Mouse (Mus musculus): ENCODE measurements around the gene Uqcrc1. TPM values are rescaled to one million over a fixed set of nuclear protein-coding genes. Genes with fewer than 3 reads are reported as not detected.
A peak's percentile ranks its signal among the peaks of the same experiment; 100 is the strongest.

The Uqcrc1 gene
- 463 and 485 TPM in 2 replicates for polyA plus RNA-seq (2014; fragmentation: Nextera tagmentation; extraction: Ambion mirVana)

GRCm38 (mm10) chr9:108936418-108937364 lies at the start of gene Uqcrc1:
Gene Uqcrc1 (plus strand): TSS chr9:108936633.
- Histone ChIP-seq H3K4me1 (ENCODE audit: control insufficient read depth, insufficient read depth, low read length) (no peaks in the 10 kb centered on the region), H3K36me3 (ENCODE audit: control insufficient read depth, insufficient read depth, low read length) (peaks cover 16% of the 10 kb centered on the region), H3K9me3 (ENCODE audit: control insufficient read depth, low read length) (no peaks in the 10 kb centered on the region), H3K4me2 (ENCODE audit: low read depth, severe bottlenecking) (peak within 1 kb of the TSS; percentile 77), H3K4me3 (ENCODE audit: low read depth, low read length) (peak within 1 kb of the TSS; percentile 98), H3K9ac (ENCODE audit: low read length) (peak within 1 kb of the TSS; percentile 89), H3K27me3 (ENCODE audit: control insufficient read depth, insufficient read depth, low read length) (no peaks in the 10 kb centered on the region), H3K27ac (replicated peaks; ENCODE audit: low read depth, low read length) (no peak within 1 kb of the TSS)
- under 1% methylated on average over 57 of the region's 58 CpGs for WGBS
- ATAC-seq (ENCODE audit: insufficient number of reproducible peaks, low FRiP score, low TSS enrichment, low read depth) (peak; percentile 85), DNase-seq (ENCODE audit: low spot score) (peak; percentile 98)

GRCm38 (mm10) chr9:108912308-108912707 lies 24.1 kb upstream of the Uqcrc1 start:
- Histone ChIP-seq H3K27me3 (ENCODE audit: control insufficient read depth, insufficient read depth, low read length) (no peaks in the 10 kb centered on the region), H3K36me3 (ENCODE audit: control insufficient read depth, insufficient read depth, low read length) (no peaks in the 10 kb centered on the region), H3K4me3 (ENCODE audit: low read depth, low read length) (no peak overlapping the region), H3K4me2 (ENCODE audit: low read depth, severe bottlenecking) (no peak overlapping the region), H3K9ac (ENCODE audit: low read length) (no peak overlapping the region), H3K27ac (replicated peaks; ENCODE audit: low read depth, low read length) (no peak overlapping the region), H3K4me1 (ENCODE audit: control insufficient read depth, insufficient read depth, low read length) (no peaks in the 10 kb centered on the region), H3K9me3 (ENCODE audit: control insufficient read depth, low read length) (no peaks in the 10 kb centered on the region)
- WGBS: 71% methylated on average over 6 of the region's 6 CpGs
- DNase-seq (ENCODE audit: low spot score): no peak
- no peak for ATAC-seq (ENCODE audit: insufficient number of reproducible peaks, low FRiP score, low TSS enrichment, low read depth)

- H3K9ac ChIP-seq (ENCODE audit: low read length): no peak overlapping the region
- no peak overlapping the region for H3K4me2 ChIP-seq (ENCODE audit: low read depth, severe bottlenecking)
- WGBS: 92% methylated on average over 7 of the region's 7 CpGs
- H3K4me3 ChIP-seq (ENCODE audit: low read depth, low read length): no peak overlapping the region
- no peak for DNase-seq (ENCODE audit: low spot score)
- no peaks in the 10 kb centered on the region for H3K27me3 ChIP-seq (ENCODE audit: control insufficient read depth, insufficient read depth, low read length)
- H3K9me3 ChIP-seq (ENCODE audit: control insufficient read depth, low read length): no peaks in the 10 kb centered on the region
- no peaks in the 10 kb centered on the region for H3K36me3 ChIP-seq (ENCODE audit: control insufficient read depth, insufficient read depth, low read length)
- H3K27ac ChIP-seq (replicated peaks; ENCODE audit: low read depth, low read length): no peak overlapping the region
- no peaks in the 10 kb centered on the region for H3K4me1 ChIP-seq (ENCODE audit: control insufficient read depth, insufficient read depth, low read length)
- ATAC-seq (ENCODE audit: insufficient number of reproducible peaks, low FRiP score, low TSS enrichment, low read depth): no peak
Observed at GRCm38 (mm10) chr9:108913161-108913560, 23.3 kb upstream of the Uqcrc1 start.

GRCm38 (mm10) chr9:108913621-108914020 lies 22.8 kb upstream of the Uqcrc1 start:
- no peaks in the 10 kb centered on the region for H3K9me3 ChIP-seq (ENCODE audit: control insufficient read depth, low read length)
- H3K36me3 ChIP-seq (ENCODE audit: control insufficient read depth, insufficient read depth, low read length): no peaks in the 10 kb centered on the region
- no peaks in the 10 kb centered on the region for H3K4me1 ChIP-seq (ENCODE audit: control insufficient read depth, insufficient read depth, low read length)
- H3K4me3 ChIP-seq (ENCODE audit: low read depth, low read length): no peak overlapping the region
- no peak overlapping the region for H3K4me2 ChIP-seq (ENCODE audit: low read depth, severe bottlenecking)
- no peaks in the 10 kb centered on the region for H3K27me3 ChIP-seq (ENCODE audit: control insufficient read depth, insufficient read depth, low read length)
- H3K27ac ChIP-seq (replicated peaks; ENCODE audit: low read depth, low read length): no peak overlapping the region
- WGBS: 82% methylated on average over 10 of the region's 10 CpGs
- no peak overlapping the region for H3K9ac ChIP-seq (ENCODE audit: low read length)
- no peak for DNase-seq (ENCODE audit: low spot score)
- no peak for ATAC-seq (ENCODE audit: insufficient number of reproducible peaks, low FRiP score, low TSS enrichment, low read depth)

GRCm38 (mm10) chr9:108914491-108914890 lies 21.9 kb upstream of the Uqcrc1 start, which contains the start of gene Tmem89:
Gene Tmem89 (plus strand): TSS chr9:108914619.
- ATAC-seq (ENCODE audit: insufficient number of reproducible peaks, low FRiP score, low TSS enrichment, low read depth): no peak
- Histone ChIP-seq H3K4me3 (ENCODE audit: low read depth, low read length) (no peak within 1 kb of the TSS), H3K27ac (replicated peaks; ENCODE audit: low read depth, low read length) (no peak within 1 kb of the TSS), H3K27me3 (ENCODE audit: control insufficient read depth, insufficient read depth, low read length) (no peaks in the 10 kb centered on the region), H3K4me2 (ENCODE audit: low read depth, severe bottlenecking) (no peak within 1 kb of the TSS), H3K9ac (ENCODE audit: low read length) (no peak within 1 kb of the TSS; the same call in 1 of the 2 replicates), H3K9me3 (ENCODE audit: control insufficient read depth, low read length) (no peaks in the 10 kb centered on the region), H3K4me1 (ENCODE audit: control insufficient read depth, insufficient read depth, low read length) (no peaks in the 10 kb centered on the region), H3K36me3 (ENCODE audit: control insufficient read depth, insufficient read depth, low read length) (no peaks in the 10 kb centered on the region)
- 84% methylated on average over 6 of the region's 6 CpGs for WGBS
- DNase-seq (ENCODE audit: low spot score): no peak

GRCm38 (mm10) chr9:108925897-108926296 lies 10.5 kb upstream of the Uqcrc1 start:
- H3K4me3 ChIP-seq (ENCODE audit: low read depth, low read length): no peak overlapping the region
- H3K4me1 ChIP-seq (ENCODE audit: control insufficient read depth, insufficient read depth, low read length): no peaks in the 10 kb centered on the region
- 56% methylated on average over 8 of the region's 8 CpGs for WGBS
- H3K4me2 ChIP-seq (ENCODE audit: low read depth, severe bottlenecking): no peak overlapping the region
- no peaks in the 10 kb centered on the region for H3K9me3 ChIP-seq (ENCODE audit: control insufficient read depth, low read length)
- no peak for DNase-seq (ENCODE audit: low spot score)
- ATAC-seq (ENCODE audit: insufficient number of reproducible peaks, low FRiP score, low TSS enrichment, low read depth): no peak
- no peak overlapping the region for H3K9ac ChIP-seq (ENCODE audit: low read length)
- no peaks in the 10 kb centered on the region for H3K36me3 ChIP-seq (ENCODE audit: control insufficient read depth, insufficient read depth, low read length)
- no peak overlapping the region for H3K27ac ChIP-seq (replicated peaks; ENCODE audit: low read depth, low read length)
- H3K27me3 ChIP-seq (ENCODE audit: control insufficient read depth, insufficient read depth, low read length): no peaks in the 10 kb centered on the region

- Histone ChIP-seq H3K27ac (replicated peaks; ENCODE audit: low read depth, low read length) (no peak overlapping the region), H3K27me3 (ENCODE audit: control insufficient read depth, insufficient read depth, low read length) (no peaks in the 10 kb centered on the region), H3K9me3 (ENCODE audit: control insufficient read depth, low read length) (no peaks in the 10 kb centered on the region), H3K36me3 (ENCODE audit: control insufficient read depth, insufficient read depth, low read length) (no peaks in the 10 kb centered on the region), H3K4me1 (ENCODE audit: control insufficient read depth, insufficient read depth, low read length) (no peaks in the 10 kb centered on the region), H3K4me3 (ENCODE audit: low read depth, low read length) (no peak overlapping the region), H3K4me2 (ENCODE audit: low read depth, severe bottlenecking) (no peak overlapping the region), H3K9ac (ENCODE audit: low read length) (no peak overlapping the region)
- WGBS: 86% methylated on average over 3 of the region's 3 CpGs
- DNase-seq (ENCODE audit: low spot score) (no peak), ATAC-seq (ENCODE audit: insufficient number of reproducible peaks, low FRiP score, low TSS enrichment, low read depth) (no peak)
Observed at GRCm38 (mm10) chr9:108928424-108928823, 8.0 kb upstream of the Uqcrc1 start.

GRCm38 (mm10) chr9:108935991-108936390 lies 442 bp upstream of the Uqcrc1 start:
- 18% methylated on average over 3 of the region's 3 CpGs for WGBS
- ATAC-seq (ENCODE audit: insufficient number of reproducible peaks, low FRiP score, low TSS enrichment, low read depth) (no peak), DNase-seq (ENCODE audit: low spot score) (no peak)
- no peak overlapping the region for H3K9ac ChIP-seq (ENCODE audit: low read length)
- no peak overlapping the region for H3K27ac ChIP-seq (replicated peaks; ENCODE audit: low read depth, low read length)
- H3K27me3 ChIP-seq (ENCODE audit: control insufficient read depth, insufficient read depth, low read length): no peaks in the 10 kb centered on the region
- no peaks in the 10 kb centered on the region for H3K4me1 ChIP-seq (ENCODE audit: control insufficient read depth, insufficient read depth, low read length)
- no peaks in the 10 kb centered on the region for H3K9me3 ChIP-seq (ENCODE audit: control insufficient read depth, low read length)
- H3K4me3 ChIP-seq (ENCODE audit: low read depth, low read length): no peak overlapping the region; the same call in 1 of the 2 replicates
- H3K36me3 ChIP-seq (ENCODE audit: control insufficient read depth, insufficient read depth, low read length): peaks cover 16% of the 10 kb centered on the region
- H3K4me2 ChIP-seq (ENCODE audit: low read depth, severe bottlenecking): no peak overlapping the region
